ENCODE assay signal across 21 mouse cellular contexts in the genomic region with DNA sequence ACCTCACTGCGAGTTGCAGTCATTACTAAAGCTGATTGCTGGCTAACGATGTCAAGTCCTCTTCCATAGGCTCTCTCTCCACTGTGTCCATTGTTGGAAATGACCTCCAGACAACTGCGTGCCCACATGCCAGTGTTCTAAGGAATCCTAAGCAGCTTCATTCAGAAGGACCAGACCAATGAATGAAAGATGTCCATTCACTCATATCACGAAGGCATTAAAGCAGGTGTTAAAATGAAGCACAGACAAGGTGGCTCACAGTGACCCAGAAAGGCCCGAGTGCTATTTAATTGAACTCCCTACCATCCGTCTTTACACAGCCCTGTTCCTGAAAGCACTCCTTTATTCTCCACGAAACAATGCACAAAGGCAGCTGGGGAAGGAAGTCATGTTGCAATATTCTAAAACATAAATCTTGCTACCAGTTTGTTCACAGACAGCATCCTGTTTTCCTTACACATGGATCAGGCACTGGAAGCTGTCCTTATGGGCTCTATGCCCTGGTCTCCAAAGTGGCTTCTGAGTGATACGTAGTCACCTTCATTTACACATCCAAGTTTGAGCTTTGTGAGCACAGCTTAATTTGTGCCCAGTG. TPM values are rescaled to one million over a fixed set of nuclear protein-coding genes. Genes with fewer than 3 reads are reported as not detected.
A peak's percentile ranks its signal among the peaks of the same experiment; 100 is the strongest.
DNase-seq lines count a peak whose midpoint lies in the region; ATAC-seq and TF ChIP-seq lines count a peak whose summit lies in the region.
"Had no signal": no experiment of that assay in that cellular context is flagged by ENCODE, and none has a peak within 500 bp of the region (broad histone marks: within the 10 kb centered on the region; RNA-seq: fewer than 3 reads in every experiment).

No protein-coding gene starts in this region.

- peak overlapping the region; percentile 61 for H3K27ac ChIP-seq in heart, embryonic 13.5 days (replicated peaks)
- no peak overlapping the region for H3K27ac ChIP-seq in lung, embryonic 14.5 days (ENCODE audit: low read depth)
- H3K27ac ChIP-seq in intestine, embryonic 15.5 days = no peak overlapping the region
- H3K27ac ChIP-seq: embryonic facial prominence, embryonic 10.5 days; hindbrain, embryonic 15.5 days; limb, embryonic 12.5 days; liver, embryonic 14.5 days had no signal

- H3K4me1 ChIP-seq in heart, embryonic 13.5 days = peaks cover 87% of the 10 kb centered on the region
- H3K4me1 ChIP-seq in lung, embryonic 14.5 days (ENCODE audit: insufficient read depth) = peaks cover 5% of the 10 kb centered on the region; the same call in 1 of the 2 replicates
- no peaks in the 10 kb centered on the region; the same call in 1 of the 2 replicates for H3K4me1 ChIP-seq in intestine, embryonic 15.5 days (replicated peaks)
- H3K4me1 ChIP-seq: embryonic facial prominence, embryonic 10.5 days; hindbrain, embryonic 15.5 days had no signal

- 34% methylated on average over 8 of the region's 8 CpGs for WGBS in heart, embryonic 13.5 days
- 52% methylated on average over 8 of the region's 8 CpGs for WGBS in lung, embryonic 14.5 days
- WGBS in intestine, embryonic 15.5 days = 70% methylated on average over 8 of the region's 8 CpGs

- H3K27me3 ChIP-seq in heart, embryonic 13.5 days (replicated peaks) = no peaks in the 10 kb centered on the region
- no peaks in the 10 kb centered on the region for H3K27me3 ChIP-seq in lung, embryonic 14.5 days (ENCODE audit: insufficient read depth, low read length)
- no peaks in the 10 kb centered on the region for H3K27me3 ChIP-seq in intestine, embryonic 15.5 days (replicated peaks)
- H3K27me3 ChIP-seq: hindbrain, embryonic 15.5 days; limb, embryonic 12.5 days had no signal

- 0 out of 2 replicates have a peak overlapping the region, but pooled peaks have one; percentile 1 for H3K4me2 ChIP-seq in heart, embryonic 13.5 days
- no peak overlapping the region for H3K4me2 ChIP-seq in lung, embryonic 14.5 days
- no peak overlapping the region for H3K4me2 ChIP-seq in intestine, embryonic 15.5 days (replicated peaks)
- H3K4me2 ChIP-seq: hindbrain, embryonic 15.5 days; limb, embryonic 12.5 days had no signal

- TF ChIP-seq CTCF in lung, embryonic 14.5 days (IDR thresholded peaks at IDR 0.05; ENCODE audit: low read depth) = no peak

- peaks cover 24% of the 10 kb centered on the region for H3K36me3 ChIP-seq in heart, embryonic 13.5 days
- H3K36me3 ChIP-seq in lung, embryonic 14.5 days (ENCODE audit: insufficient read depth) = no peaks in the 10 kb centered on the region
- H3K36me3 ChIP-seq in intestine, embryonic 15.5 days = no peaks in the 10 kb centered on the region
- H3K36me3 ChIP-seq: embryonic facial prominence, embryonic 10.5 days; hindbrain, embryonic 15.5 days; limb, embryonic 12.5 days had no signal

- no peak overlapping the region for H3K9ac ChIP-seq in heart, embryonic 13.5 days
- H3K9ac ChIP-seq in lung, embryonic 14.5 days = no peak overlapping the region
- H3K9ac ChIP-seq in intestine, embryonic 15.5 days = no peak overlapping the region
- H3K9ac ChIP-seq: forebrain, postnatal 0 days; hindbrain, embryonic 15.5 days; limb, embryonic 12.5 days; liver, embryonic 14.5 days had no signal

- H3K4me3 ChIP-seq in heart, embryonic 13.5 days = no peak overlapping the region
- no peak overlapping the region for H3K4me3 ChIP-seq in lung, embryonic 14.5 days (ENCODE audit: low read depth, low read length)
- H3K4me3 ChIP-seq in intestine, embryonic 15.5 days (replicated peaks) = no peak overlapping the region
- H3K4me3 ChIP-seq: embryonic facial prominence, embryonic 10.5 days; erythroblast, embryonic 14.5 days; hindbrain, embryonic 15.5 days; limb, embryonic 12.5 days had no signal

- ATAC-seq in heart, embryonic 13.5 days (ENCODE audit: extremely low read depth, insufficient number of reproducible peaks, low FRiP score, low TSS enrichment) = no peak
- ATAC-seq in lung, embryonic 14.5 days (ENCODE audit: insufficient read depth) = peak; percentile 41; the same call in 1 of the 2 replicates
- peak; percentile 67 for ATAC-seq in granulocyte monocyte progenitor cell, adult 5-6 weeks (replicated peaks; ENCODE audit: poor library complexity, severe bottlenecking)
- ATAC-seq in intestine, embryonic 15.5 days = no peak
- ATAC-seq: CD4-positive, CD25-positive, alpha-beta regulatory T cell, adult 4 months; forebrain, postnatal 0 days had no signal

- no peaks in the 10 kb centered on the region for H3K9me3 ChIP-seq in heart, embryonic 13.5 days
- H3K9me3 ChIP-seq in lung, embryonic 14.5 days (ENCODE audit: low read depth, low read length) = no peaks in the 10 kb centered on the region
- H3K9me3 ChIP-seq in intestine, embryonic 15.5 days = no peaks in the 10 kb centered on the region
- H3K9me3 ChIP-seq: embryonic facial prominence, embryonic 10.5 days; hindbrain, embryonic 15.5 days; limb, embryonic 12.5 days had no signal

- DNase-seq in heart, adult 9 months (ENCODE audit: low spot score in 2 of 2) = no peak
- peak; percentile 45 for DNase-seq in lung, embryonic 14.5 days
- no peak for DNase-seq in lung, postnatal 25 days (ENCODE audit: low spot score)
- peak; percentile 53 for DNase-seq in adipocyte (ENCODE audit: low spot score)
- DNase-seq in right cerebral cortex, postnatal 14 days = no peak
- DNase-seq: adrenal gland, postnatal 10 days; cerebellum, adult 8-10 months; forebrain, postnatal 0 days; gastrocnemius, postnatal 14 days; kidney, adult 8-10 months; right cerebral cortex, postnatal 25 days; thymus, postnatal 4 days had no signal

RNA-seq across cellular contexts. Expression of a gene that starts 23.3 kb away (rescaled TPM):
- polyA plus RNA-seq in heart, embryonic 13.5 days (2015; fragmentation: Nextera tagmentation; extraction: Ambion mirVana) = 44.7 and 50.0 TPM in 2 replicates
- 3.2 and 5.2 TPM in 2 replicates for polyA plus RNA-seq in lung, embryonic 14.5 days (2014; fragmentation: Nextera tagmentation; extraction: Ambion mirVana)
- total RNA-seq in granulocyte monocyte progenitor cell, adult 5-6 weeks (2014; fragmentation: Nextera tagmentation) = not detected in 2 replicates
- total RNA-seq in granulocyte monocyte progenitor cell, adult 5-6 weeks (2017) = not detected in 2 replicates
- polyA plus RNA-seq in intestine, embryonic 15.5 days (2015; fragmentation: Nextera tagmentation; extraction: Ambion mirVana) = 6.9 and 7.1 TPM in 2 replicates
- polyA plus RNA-seq: erythroblast, embryonic 14.5 days had no signal

Comparison
In these comparisons a context has a peak if more than half of its experiments do, and no peak if none do; other contexts are left out.
1. DNase-seq: peak in lung, embryonic 14.5 days (single experiment) and adipocyte (single experiment); none in heart, adult 9 months (0 of 2), lung, postnatal 25 days (single experiment) and right cerebral cortex, postnatal 14 days (single experiment).
2. ATAC-seq: peak in lung, embryonic 14.5 days (single experiment) and granulocyte monocyte progenitor cell, adult 5-6 weeks (single experiment); none in heart, embryonic 13.5 days (single experiment) and intestine, embryonic 15.5 days (single experiment).